ENCODE assay signal across 31 mouse cellular contexts in the genomic region with DNA sequence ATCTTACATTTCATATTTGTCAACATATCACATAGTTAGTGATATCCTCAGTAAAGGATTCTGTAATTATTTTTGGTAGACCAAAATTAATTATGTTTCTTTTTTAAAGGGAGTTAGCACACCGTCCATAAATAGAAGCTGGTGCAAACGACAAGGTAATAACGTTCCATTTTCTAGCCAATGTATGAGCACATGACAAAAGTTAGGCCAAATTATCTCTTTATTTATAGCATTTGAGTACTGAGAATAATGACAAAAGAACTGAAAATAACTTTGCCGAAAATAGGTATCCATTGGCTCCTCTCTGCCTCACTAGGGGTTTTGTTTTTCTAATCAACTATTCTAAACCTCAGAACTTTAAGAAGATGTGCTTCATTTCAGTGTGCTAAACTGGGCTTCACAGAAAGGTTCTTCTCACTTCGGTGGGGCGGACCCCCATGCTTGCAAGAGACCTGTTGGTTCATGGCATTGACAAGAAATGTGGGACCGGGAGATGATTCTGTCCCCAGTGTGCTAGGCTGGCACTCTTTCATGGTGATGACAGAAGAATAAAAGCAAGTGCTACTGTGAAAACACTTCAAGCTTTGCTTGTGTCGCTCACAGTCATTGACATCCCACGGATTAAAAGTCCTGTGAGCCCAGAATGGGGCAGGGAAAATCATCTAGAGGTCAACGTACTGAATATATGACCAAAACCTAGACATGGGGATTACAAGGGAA.
A peak's percentile ranks its signal among the peaks of the same experiment; 100 is the strongest.
DNase-seq lines count a peak whose midpoint lies in the region; ATAC-seq lines count a peak whose summit lies in the region.
"Had no signal": no experiment of that assay in that cellular context is flagged by ENCODE, and none has a peak within 500 bp of the region (broad histone marks: within the 10 kb centered on the region; RNA-seq: fewer than 3 reads in every experiment).

No protein-coding gene starts in this region.

- H3K36me3 ChIP-seq in heart, embryonic 11.5 days (ENCODE audit: control insufficient read depth, insufficient read depth, low read length), result no peaks in the 10 kb centered on the region
- no peaks in the 10 kb centered on the region for H3K36me3 ChIP-seq in midbrain, embryonic 16.5 days (ENCODE audit: control insufficient read depth, insufficient read depth, low read length)
- H3K36me3 ChIP-seq: embryonic facial prominence, embryonic 13.5 days; forebrain, embryonic 10.5 days; forebrain, embryonic 15.5 days; heart, embryonic 13.5 days; hindbrain, embryonic 12.5 days; intestine, embryonic 15.5 days; midbrain, embryonic 13.5 days; neural tube, embryonic 15.5 days had no signal

- no peaks in the 10 kb centered on the region for H3K27me3 ChIP-seq in heart, embryonic 11.5 days (ENCODE audit: control insufficient read depth, insufficient read depth, low read length)
- no peaks in the 10 kb centered on the region for H3K27me3 ChIP-seq in midbrain, embryonic 16.5 days (ENCODE audit: control insufficient read depth, insufficient read depth, low read depth, low read length)
- H3K27me3 ChIP-seq: embryonic facial prominence, embryonic 13.5 days; forebrain, embryonic 15.5 days; heart, embryonic 13.5 days; hindbrain, embryonic 12.5 days; intestine, embryonic 15.5 days; midbrain, embryonic 13.5 days; neural tube, embryonic 15.5 days; Patski had no signal

- H3K9me3 ChIP-seq in heart, embryonic 11.5 days (replicated peaks; ENCODE audit: control insufficient read depth, low read length), result no peaks in the 10 kb centered on the region
- no peaks in the 10 kb centered on the region for H3K9me3 ChIP-seq in midbrain, embryonic 16.5 days (replicated peaks; ENCODE audit: control insufficient read depth, low read length, poor library complexity, severe bottlenecking)
- H3K9me3 ChIP-seq: embryonic facial prominence, embryonic 13.5 days; forebrain, embryonic 10.5 days; forebrain, embryonic 15.5 days; heart, embryonic 13.5 days; hindbrain, embryonic 12.5 days; intestine, embryonic 15.5 days; midbrain, embryonic 13.5 days; neural tube, embryonic 15.5 days had no signal

- peak; percentile 95 for DNase-seq in heart, adult 11 months
- DNase-seq in heart, adult 9 months (ENCODE audit: low spot score in 2 of 2), result peak; percentile 57 to 73
- peak; percentile 66 for DNase-seq in heart, postnatal 10 days
- peak; percentile 3 for DNase-seq in telencephalon, adult 2 months (ENCODE audit: low read depth, low spot score)
- DNase-seq in thymus, postnatal 4 days, result no peak
- DNase-seq: adrenal gland, postnatal 14 days; cerebellum, adult 11-12 months; cerebellum, postnatal 10 days; gastrocnemius, postnatal 14 days; kidney, adult 2 months; layer of hippocampus, postnatal 36 days; liver; lung, adult 2 months; lung, postnatal 10 days; retina, postnatal 1 day; right cerebral cortex, postnatal 14 days had no signal

- no peaks in the 10 kb centered on the region for H3K4me1 ChIP-seq in heart, embryonic 11.5 days (ENCODE audit: control insufficient read depth, insufficient read depth, low read length)
- no peaks in the 10 kb centered on the region for H3K4me1 ChIP-seq in midbrain, embryonic 16.5 days (ENCODE audit: control insufficient read depth, insufficient read depth, low read length)
- H3K4me1 ChIP-seq: embryonic facial prominence, embryonic 13.5 days; forebrain, embryonic 10.5 days; forebrain, embryonic 15.5 days; heart, embryonic 13.5 days; hindbrain, embryonic 12.5 days; intestine, embryonic 15.5 days; midbrain, embryonic 13.5 days; neural tube, embryonic 15.5 days had no signal

- H3K27ac ChIP-seq in heart, embryonic 11.5 days (ENCODE audit: low read depth, low read length), result no peak overlapping the region
- H3K27ac ChIP-seq in midbrain, embryonic 16.5 days (ENCODE audit: low read length), result no peak overlapping the region
- H3K27ac ChIP-seq: embryonic facial prominence, embryonic 13.5 days; forebrain, embryonic 10.5 days; forebrain, embryonic 15.5 days; heart, embryonic 13.5 days; hindbrain, embryonic 12.5 days; hindbrain, postnatal 0 days; intestine, embryonic 15.5 days; kidney, postnatal 0 days; liver, embryonic 14.5 days; macrophage; midbrain, embryonic 13.5 days; neural tube, embryonic 15.5 days had no signal

- WGBS in heart, embryonic 11.5 days (ENCODE audit: insufficient replicate concordance), result 73% methylated on average over 10 of the region's 10 CpGs
- 85% methylated on average over 10 of the region's 10 CpGs for WGBS in midbrain, embryonic 16.5 days

- no peak for ATAC-seq in heart, embryonic 11.5 days (replicated peaks; ENCODE audit: insufficient number of reproducible peaks, low FRiP score, low TSS enrichment)
- ATAC-seq in midbrain, embryonic 16.5 days, result no peak
- ATAC-seq: forebrain, embryonic 15.5 days; hindbrain, postnatal 0 days; intestine, embryonic 15.5 days; midbrain, embryonic 13.5 days; Patski had no signal

- H3K4me2 ChIP-seq in heart, embryonic 11.5 days, result no peak overlapping the region
- no peak overlapping the region for H3K4me2 ChIP-seq in midbrain, embryonic 16.5 days (ENCODE audit: low read length)
- H3K4me2 ChIP-seq: embryonic facial prominence, embryonic 13.5 days; forebrain, embryonic 15.5 days; heart, embryonic 13.5 days; hindbrain, embryonic 12.5 days; intestine, embryonic 15.5 days; midbrain, embryonic 13.5 days; neural tube, embryonic 15.5 days had no signal

- H3K9ac ChIP-seq in heart, embryonic 11.5 days (ENCODE audit: low read depth, low read length), result no peak overlapping the region
- no peak overlapping the region for H3K9ac ChIP-seq in midbrain, embryonic 16.5 days (ENCODE audit: low read depth, low read length)
- H3K9ac ChIP-seq: embryonic facial prominence, embryonic 13.5 days; forebrain, embryonic 15.5 days; heart, embryonic 13.5 days; hindbrain, embryonic 12.5 days; intestine, embryonic 15.5 days; liver, embryonic 14.5 days; midbrain, embryonic 13.5 days; neural tube, embryonic 15.5 days had no signal

- no peak overlapping the region for H3K4me3 ChIP-seq in heart, embryonic 11.5 days (ENCODE audit: low read depth, low read length)
- H3K4me3 ChIP-seq in midbrain, embryonic 16.5 days (ENCODE audit: low read depth, low read length), result no peak overlapping the region
- H3K4me3 ChIP-seq: embryonic facial prominence, embryonic 13.5 days; forebrain, embryonic 10.5 days; forebrain, embryonic 15.5 days; heart, embryonic 13.5 days; hindbrain, embryonic 12.5 days; intestine, embryonic 15.5 days; midbrain, embryonic 13.5 days; neural tube, embryonic 15.5 days had no signal

- intact Hi-C loops in heart, postnatal 10 days (cut with DNase I), result loop anchor here (5.0 kb wide), 1 partner anchor 65 kb away; a partner anchor contains a TSS
